Mouse (Mus musculus): ENCODE results near the gene Serpinb9e. TPM values are rescaled to one million over a fixed set of nuclear protein-coding genes. Genes with fewer than 3 reads are reported as not detected.
"Not testable (repeated sequence)": the region's sequence is repeated elsewhere in the genome, so short reads cannot be mapped to it uniquely, and the experiment has no call there.

The Serpinb9e gene
- polyA plus RNA-seq (2014; fragmentation: Nextera tagmentation; extraction: Ambion mirVana), result not detected in 2 replicates

GRCm38 (mm10) chr13:33249312-33249711, at the start of gene Serpinb9e:
Gene Serpinb9e (plus strand): TSS chr13:33249612.
- not testable (repeated sequence) for H3K36me3 ChIP-seq (ENCODE audit: control insufficient read depth, insufficient read depth, low read length); H3K27me3 ChIP-seq (replicated peaks; ENCODE audit: control insufficient read depth, insufficient read depth, low read length); H3K4me3 ChIP-seq (ENCODE audit: low read depth, low read length); H3K4me2 ChIP-seq (ENCODE audit: low read depth, low read length); ATAC-seq (ENCODE audit: low read depth); DNase-seq (ENCODE audit: low spot score); H3K9ac ChIP-seq (ENCODE audit: low read depth, low read length); H3K4me1 ChIP-seq (ENCODE audit: control insufficient read depth, insufficient read depth, low read length); H3K27ac ChIP-seq (replicated peaks; ENCODE audit: low read depth, low read length); H3K9me3 ChIP-seq (ENCODE audit: control insufficient read depth, low read length)
- 83% methylated on average over 2 of the region's 2 CpGs for WGBS

GRCm38 (mm10) chr13:33199740-33200139, 49.7 kb upstream of the Serpinb9e start:
- no peak overlapping the region for H3K9ac ChIP-seq (ENCODE audit: low read depth, low read length)
- H3K9me3 ChIP-seq (ENCODE audit: control insufficient read depth, low read length), result no peaks in the 10 kb centered on the region
- no peak overlapping the region for H3K4me2 ChIP-seq (ENCODE audit: low read depth, low read length)
- no peak overlapping the region for H3K4me3 ChIP-seq (ENCODE audit: low read depth, low read length)
- DNase-seq (ENCODE audit: low spot score), result no peak
- no peak overlapping the region for H3K27ac ChIP-seq (replicated peaks; ENCODE audit: low read depth, low read length)
- ATAC-seq (ENCODE audit: low read depth), result no peak
- H3K36me3 ChIP-seq (ENCODE audit: control insufficient read depth, insufficient read depth, low read length), result no peaks in the 10 kb centered on the region
- 54% methylated on average over 2 of the region's 2 CpGs for WGBS
- no peaks in the 10 kb centered on the region for H3K4me1 ChIP-seq (ENCODE audit: control insufficient read depth, insufficient read depth, low read length)
- H3K27me3 ChIP-seq (replicated peaks; ENCODE audit: control insufficient read depth, insufficient read depth, low read length), result no peaks in the 10 kb centered on the region

GRCm38 (mm10) chr13:33308631-33309030, 59.2 kb downstream of the Serpinb9e start:
- not testable (repeated sequence) for H3K36me3 ChIP-seq (ENCODE audit: control insufficient read depth, insufficient read depth, low read length); H3K27ac ChIP-seq (replicated peaks; ENCODE audit: low read depth, low read length); ATAC-seq (ENCODE audit: low read depth); H3K4me3 ChIP-seq (ENCODE audit: low read depth, low read length); DNase-seq (ENCODE audit: low spot score); H3K27me3 ChIP-seq (replicated peaks; ENCODE audit: control insufficient read depth, insufficient read depth, low read length); H3K4me1 ChIP-seq (ENCODE audit: control insufficient read depth, insufficient read depth, low read length); H3K9me3 ChIP-seq (ENCODE audit: control insufficient read depth, low read length); H3K9ac ChIP-seq (ENCODE audit: low read depth, low read length); H3K4me2 ChIP-seq (ENCODE audit: low read depth, low read length)
- 78% methylated on average over 4 of the region's 4 CpGs for WGBS

Other genes starting within 250 kb of the Serpinb9e start
- gene Serpinb9, start 246.4 kb upstream of the Serpinb9e start, polyA plus RNA-seq (2014; fragmentation: Nextera tagmentation; extraction: Ambion mirVana), result 6.5 and 6.7 TPM in 2 replicates
- gene Serpinb9b, start 222.2 kb upstream of the Serpinb9e start, polyA plus RNA-seq (2014; fragmentation: Nextera tagmentation; extraction: Ambion mirVana), result 0.14 and 0.17 TPM in 2 replicates
- 1.0 and 1.5 TPM in 2 replicates for gene Serpinb1b, start 171.0 kb upstream of the Serpinb9e start, polyA plus RNA-seq (2014; fragmentation: Nextera tagmentation; extraction: Ambion mirVana)
- not detected in 2 replicates for gene Serpinb9c, start 89.9 kb upstream of the Serpinb9e start, polyA plus RNA-seq (2014; fragmentation: Nextera tagmentation; extraction: Ambion mirVana)
- not detected in 2 replicates for gene Serpinb9d, start 56.7 kb upstream of the Serpinb9e start, polyA plus RNA-seq (2014; fragmentation: Nextera tagmentation; extraction: Ambion mirVana)
- gene Serpinb9f, start 74.5 kb downstream of the Serpinb9e start, polyA plus RNA-seq (2014; fragmentation: Nextera tagmentation; extraction: Ambion mirVana), result not detected in 2 replicates
- not detected in 2 replicates for gene Gm11397, start 146.1 kb downstream of the Serpinb9e start, polyA plus RNA-seq (2014; fragmentation: Nextera tagmentation; extraction: Ambion mirVana)
- not detected in 2 replicates for gene Serpinb9g, start 235.2 kb downstream of the Serpinb9e start, polyA plus RNA-seq (2014; fragmentation: Nextera tagmentation; extraction: Ambion mirVana)

Data from embryonic facial prominence, embryonic 14.5 days (tissue).